Mouse (Mus musculus): Measurements from ENCODE around the gene Tnfsf13.

The Tnfsf13 gene

DNA sequence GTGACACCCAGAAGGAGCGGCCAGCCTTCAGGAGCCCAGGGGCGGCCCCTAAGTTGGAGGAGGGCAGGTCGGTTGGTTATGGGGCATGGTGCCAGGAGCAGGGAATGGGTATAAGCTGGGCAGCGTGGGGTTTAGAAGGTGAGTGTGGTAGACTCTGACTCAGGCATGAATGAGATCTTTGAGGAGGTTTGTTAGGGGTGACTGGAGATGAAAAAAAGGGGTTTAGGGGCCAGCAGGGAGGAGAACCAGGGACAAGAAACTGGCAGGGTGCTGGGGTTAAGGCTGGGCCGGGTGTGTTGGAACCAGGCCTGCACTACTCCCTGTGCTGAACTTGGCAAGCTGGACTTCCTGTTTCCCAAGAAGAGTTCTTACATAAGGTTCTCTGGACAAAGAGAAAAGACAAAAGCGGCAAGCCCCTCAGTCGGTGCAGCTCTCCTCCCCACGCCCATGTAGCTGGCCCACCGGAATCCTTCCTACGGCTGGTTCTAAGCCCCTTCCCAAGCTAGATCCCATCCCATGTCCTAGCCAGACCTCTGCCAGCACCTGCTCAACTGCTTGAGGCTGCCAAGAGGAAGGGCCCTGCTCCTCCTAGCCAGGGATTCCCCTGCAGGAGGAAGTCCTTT lies at the start of gene Tnfsf13:
Gene Tnfsf13, minus strand, starts transcription at position 259 of the 623 bp plus-strand sequence.
- DNase-seq: peak; percentile 87 to 94

DNA sequence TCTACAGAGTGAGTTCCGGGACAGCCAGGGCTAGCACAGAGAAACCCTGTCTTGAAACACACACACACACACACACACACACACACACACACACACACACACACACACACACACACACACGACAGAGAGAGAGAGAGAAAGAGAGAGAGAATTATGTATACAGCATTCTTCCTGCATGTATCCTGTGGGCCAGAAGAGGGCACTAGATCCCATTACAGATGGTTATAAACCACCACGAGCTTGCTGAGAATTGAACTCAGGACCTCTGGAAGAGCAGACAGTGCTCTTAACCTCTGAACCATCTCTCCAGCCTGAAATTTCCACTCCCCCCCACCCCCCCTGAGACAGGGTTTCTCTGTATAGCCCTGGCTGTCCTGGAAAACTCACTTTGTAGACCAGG lies 45.8 kb upstream of the Tnfsf13 start:
- DNase-seq: peak in 1 of 2 experiments; percentile 27

GRCm38 (mm10) chr11:69729063-69729462 lies 43.5 kb upstream of the Tnfsf13 start:
- DNase-seq: peak; percentile 51 to 80

DNA sequence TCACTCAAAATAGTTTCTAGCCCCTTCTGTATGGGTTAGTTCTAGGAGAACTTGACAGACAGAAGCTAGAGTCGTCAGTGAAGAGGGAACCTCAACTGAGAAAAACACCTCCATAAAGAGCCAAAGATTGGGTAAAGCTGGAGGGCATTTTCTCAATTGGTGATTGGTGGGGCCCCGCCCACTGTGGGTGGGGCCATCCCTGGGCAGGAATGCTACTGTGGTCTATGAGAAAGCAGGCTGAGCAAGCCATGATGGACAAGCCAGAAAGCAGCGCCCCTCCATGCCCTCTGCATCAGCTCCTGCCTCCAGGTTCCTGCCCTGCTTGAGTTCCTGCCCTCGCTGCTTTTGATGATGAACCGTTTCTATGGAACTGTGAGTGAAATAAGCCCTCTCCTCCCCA lies 40.4 kb upstream of the Tnfsf13 start:
- no peak for DNase-seq

DNA sequence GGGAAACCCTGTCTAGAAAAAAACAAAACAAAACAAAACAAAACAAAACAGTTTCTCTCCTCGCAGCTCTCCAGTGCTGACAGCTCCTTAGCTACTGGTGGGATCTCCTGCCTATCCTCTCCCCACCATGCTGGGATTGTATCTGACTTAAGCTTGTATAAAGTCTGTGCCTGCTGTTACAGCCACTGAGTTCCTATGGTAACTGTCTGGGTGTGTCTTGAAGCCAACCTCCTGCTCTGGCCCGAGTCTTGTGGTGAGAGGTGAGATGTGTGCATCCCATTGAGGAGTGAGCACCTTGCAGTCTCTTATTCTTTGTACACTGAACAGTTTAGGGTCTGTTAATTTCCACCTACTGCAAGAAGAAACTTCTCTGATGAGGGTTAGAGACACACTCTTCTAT lies 37.5 kb upstream of the Tnfsf13 start:
- DNase-seq: no peak

- DNase-seq: peak in 1 of 2 experiments; percentile 37
Observed at GRCm38 (mm10) chr11:69720852-69721251, 35.3 kb upstream of the Tnfsf13 start.

DNA sequence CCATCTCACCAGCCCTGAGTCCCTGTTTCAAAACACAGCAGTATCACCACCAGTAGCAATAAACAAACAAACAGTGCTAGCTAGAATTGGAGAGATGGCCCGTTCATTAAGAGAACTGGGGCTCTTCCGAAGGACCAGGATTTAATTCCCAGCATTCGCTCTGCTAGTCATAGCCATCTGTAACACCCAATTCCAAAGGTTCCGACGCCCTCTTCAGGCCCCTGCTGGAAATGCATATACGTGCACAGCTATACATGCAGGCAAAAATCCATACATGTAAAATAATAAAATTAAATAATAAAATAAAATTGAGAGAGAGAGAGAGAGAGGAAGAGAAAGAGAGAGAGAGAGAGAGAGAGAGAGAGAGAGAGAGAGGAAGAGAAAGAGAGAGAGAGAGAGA lies 33.8 kb upstream of the Tnfsf13 start:
- peak in 1 of 2 experiments; percentile 10 for DNase-seq

DNA sequence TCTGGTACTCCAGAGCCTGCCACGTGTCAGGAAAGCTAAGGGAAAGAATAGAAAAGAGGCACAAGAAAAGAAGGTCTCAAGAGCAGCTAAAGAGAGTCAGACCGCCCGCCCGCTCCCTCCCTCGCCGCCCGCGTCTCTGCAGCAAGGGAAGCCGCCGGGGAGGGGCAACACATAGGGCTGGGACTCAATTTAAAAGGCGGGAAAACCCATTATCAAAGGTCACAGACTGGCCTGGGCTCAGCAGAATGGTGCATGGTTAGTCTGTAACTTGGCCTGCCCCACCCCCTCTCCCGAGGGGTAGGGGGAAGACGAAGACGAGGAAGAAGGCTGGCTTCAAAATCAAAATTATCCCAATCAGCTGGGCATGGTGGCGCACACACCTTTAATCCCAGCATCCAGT lies 33.1 kb upstream of the Tnfsf13 start:
- DNase-seq: peak; percentile 35 to 70

GRCm38 (mm10) chr11:69716953-69717352 lies 31.4 kb upstream of the Tnfsf13 start:
- no peak for DNase-seq

GRCm38 (mm10) chr11:69715929-69716328 lies 30.3 kb upstream of the Tnfsf13 start:
- DNase-seq: peak in 1 of 2 experiments; percentile 17

DNA sequence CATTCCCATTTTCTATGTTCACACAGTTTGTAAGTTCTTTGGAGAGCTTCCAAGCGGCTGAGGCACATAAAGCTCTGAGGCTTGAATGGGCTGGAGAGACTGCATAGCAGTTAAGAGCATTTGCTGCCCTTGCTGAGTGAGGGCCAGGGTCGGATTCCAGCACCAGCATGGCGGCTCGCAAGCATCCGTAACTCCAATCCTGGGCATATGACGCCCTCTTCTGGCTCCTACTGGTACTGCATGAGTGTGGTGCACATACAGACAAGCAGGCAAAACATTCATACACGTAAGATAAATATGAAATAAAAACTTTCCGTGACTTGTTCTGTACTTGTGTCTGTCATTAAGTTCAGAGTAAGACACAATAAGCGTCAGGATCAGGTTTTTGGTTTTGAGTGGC lies 29.9 kb upstream of the Tnfsf13 start:
- peak; percentile 60 to 77 for DNase-seq

DNA sequence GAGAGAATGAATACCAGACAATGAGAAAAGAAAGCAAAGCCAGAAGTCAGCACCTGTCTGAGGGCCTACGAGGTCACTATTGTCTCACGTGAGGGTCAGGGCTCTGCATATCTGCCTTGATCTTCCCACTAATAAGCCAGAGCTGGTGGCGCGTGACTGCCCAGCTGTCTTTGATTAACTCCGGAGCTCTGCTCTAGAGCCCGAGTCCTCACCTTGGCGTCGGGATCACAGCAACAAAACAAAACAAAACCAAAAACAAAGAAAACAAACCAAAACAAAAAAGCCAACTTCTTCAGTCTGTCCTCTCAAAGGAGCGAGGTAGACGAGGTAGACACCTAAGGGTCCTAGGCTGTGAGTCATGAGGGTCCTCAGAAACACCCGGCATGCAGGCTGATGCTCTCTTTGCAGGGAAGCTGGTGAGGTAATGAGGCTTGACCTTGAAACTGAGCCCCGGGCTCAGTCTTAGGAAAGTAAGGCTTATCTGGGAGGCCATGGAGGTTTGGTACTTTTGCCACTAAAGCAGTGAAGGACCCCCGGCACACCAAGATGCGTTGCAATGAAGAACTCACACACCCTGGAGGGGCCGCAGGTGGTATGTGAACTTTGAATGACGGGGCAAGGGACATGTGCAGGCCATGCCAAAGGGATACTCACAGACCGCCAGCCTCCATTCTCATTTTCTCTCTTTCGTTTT lies 29.2 kb upstream of the Tnfsf13 start:
- DNase-seq: peak; percentile 82 to 88

DNA sequence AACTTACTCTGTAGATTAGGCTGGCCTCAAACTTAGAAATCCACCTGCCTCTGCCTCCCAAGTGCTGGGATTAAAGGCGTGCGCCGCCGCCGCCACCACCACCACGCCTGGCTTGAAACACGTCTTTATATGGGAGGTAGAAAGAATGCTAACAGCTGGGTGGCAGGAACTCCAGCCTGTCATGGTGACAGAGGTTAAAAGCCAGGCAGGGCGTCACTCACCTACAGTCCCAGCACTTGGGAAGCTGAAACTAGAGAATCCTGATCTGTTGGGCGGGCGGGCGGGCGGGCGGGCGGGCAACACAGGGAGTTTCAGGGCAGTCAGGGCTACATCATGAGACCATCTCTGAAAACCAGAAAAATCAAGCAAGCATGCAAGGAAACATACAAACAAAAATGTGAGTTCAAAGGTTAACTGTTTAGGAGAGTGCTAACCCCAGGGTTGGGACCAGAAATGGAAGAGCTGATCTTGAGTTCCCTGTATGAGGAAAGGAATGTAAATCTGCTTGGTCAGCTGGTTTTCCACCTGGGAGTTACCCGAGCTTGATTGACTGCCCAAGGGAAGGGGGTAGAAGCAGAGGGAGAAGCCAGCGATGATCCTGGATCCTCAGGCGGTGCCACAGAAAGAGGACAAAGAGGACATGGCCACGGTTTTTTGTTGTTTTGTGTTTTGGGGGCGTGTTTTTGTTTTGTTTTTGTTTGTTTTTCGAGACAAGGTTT lies 27.5 kb upstream of the Tnfsf13 start:
- peak; percentile 36 to 58 for DNase-seq

DNA sequence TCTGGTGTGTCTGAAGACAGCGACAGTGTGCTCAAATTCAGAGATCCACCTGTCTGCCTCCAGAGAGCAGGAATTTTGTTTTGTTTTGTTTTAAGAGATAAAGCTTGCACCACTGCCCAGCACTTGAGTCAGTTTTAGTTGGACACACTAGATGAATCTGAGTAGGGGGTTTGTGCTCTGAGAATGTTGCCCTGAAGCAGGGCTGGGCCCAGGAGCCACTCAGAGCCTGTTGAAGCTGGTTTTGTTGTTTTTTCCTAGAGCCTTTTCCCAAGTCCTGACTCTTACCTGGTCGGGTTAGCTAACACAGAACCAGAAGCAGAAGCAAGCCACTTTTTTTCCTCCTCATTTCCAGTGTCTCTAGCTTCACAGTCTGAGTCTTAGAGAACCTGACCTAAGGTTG lies 25.5 kb upstream of the Tnfsf13 start:
- no peak for DNase-seq

DNA sequence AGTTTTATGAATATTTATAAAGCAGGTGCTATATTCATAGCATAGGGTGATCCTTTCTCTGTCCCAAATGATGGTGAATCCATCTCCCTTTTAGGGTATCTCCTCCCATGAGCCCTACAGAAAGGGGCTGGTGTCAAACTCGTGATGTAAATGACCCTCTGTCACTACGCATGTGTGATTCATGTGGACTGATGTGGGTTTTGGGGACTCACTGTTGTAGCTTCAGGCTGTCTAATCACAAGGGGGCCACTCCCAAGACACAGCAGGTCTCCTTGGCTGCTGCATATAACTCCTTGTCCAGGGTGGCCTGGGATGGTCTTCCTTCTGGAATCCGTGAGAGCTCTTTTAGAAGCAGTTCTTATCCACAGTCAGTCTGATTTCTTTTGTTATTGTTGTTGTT lies 24.9 kb upstream of the Tnfsf13 start:
- no peak for DNase-seq

- DNase-seq: no peak
Observed at GRCm38 (mm10) chr11:69709554-69710446, 24.2 kb upstream of the Tnfsf13 start.

- DNase-seq: no peak
Observed at GRCm38 (mm10) chr11:69708614-69709265, 23.2 kb upstream of the Tnfsf13 start.

DNA sequence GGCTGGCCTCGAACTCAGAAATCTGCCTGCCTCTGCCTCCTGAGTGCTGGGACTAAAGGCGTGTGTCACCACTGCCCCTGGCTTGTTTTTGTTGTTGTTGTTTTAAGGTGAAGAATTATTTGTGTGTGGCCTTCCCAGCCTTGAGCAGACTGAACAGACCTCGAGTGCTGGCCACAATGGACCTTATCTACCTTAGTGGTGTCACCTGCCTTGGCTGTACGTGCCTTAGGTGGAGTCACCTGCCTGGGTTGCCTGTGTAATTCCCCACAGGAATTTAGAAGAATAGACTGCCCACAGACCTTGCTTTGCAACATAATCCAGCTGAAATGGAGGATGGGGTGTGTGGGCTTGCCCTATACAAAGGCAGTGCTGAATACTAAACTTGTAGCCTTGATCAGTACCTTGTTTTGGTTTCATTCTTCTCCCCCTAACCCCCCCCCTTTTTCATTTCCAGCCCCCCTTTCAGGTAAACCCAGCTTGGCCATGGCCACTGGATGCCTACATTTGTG lies 22.3 kb upstream of the Tnfsf13 start:
- no peak for DNase-seq

DNA sequence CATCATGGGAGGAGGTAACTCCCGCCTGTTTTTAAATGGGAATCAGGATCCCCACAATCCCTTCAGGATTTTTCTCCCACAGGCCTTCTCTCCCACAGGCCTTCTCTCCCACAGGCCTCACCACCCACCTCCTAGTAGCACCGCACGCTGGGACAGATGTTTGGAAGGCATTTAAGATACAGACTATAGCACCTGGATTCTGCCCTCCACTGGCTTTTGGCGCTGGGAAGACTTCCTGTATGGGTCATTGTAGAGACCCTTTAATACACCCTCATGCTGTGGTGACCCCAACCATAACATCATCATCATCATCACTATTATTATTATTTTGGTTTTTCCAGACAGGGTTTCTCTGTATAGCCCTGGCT lies 21.9 kb upstream of the Tnfsf13 start:
- DNase-seq: no peak

DNA sequence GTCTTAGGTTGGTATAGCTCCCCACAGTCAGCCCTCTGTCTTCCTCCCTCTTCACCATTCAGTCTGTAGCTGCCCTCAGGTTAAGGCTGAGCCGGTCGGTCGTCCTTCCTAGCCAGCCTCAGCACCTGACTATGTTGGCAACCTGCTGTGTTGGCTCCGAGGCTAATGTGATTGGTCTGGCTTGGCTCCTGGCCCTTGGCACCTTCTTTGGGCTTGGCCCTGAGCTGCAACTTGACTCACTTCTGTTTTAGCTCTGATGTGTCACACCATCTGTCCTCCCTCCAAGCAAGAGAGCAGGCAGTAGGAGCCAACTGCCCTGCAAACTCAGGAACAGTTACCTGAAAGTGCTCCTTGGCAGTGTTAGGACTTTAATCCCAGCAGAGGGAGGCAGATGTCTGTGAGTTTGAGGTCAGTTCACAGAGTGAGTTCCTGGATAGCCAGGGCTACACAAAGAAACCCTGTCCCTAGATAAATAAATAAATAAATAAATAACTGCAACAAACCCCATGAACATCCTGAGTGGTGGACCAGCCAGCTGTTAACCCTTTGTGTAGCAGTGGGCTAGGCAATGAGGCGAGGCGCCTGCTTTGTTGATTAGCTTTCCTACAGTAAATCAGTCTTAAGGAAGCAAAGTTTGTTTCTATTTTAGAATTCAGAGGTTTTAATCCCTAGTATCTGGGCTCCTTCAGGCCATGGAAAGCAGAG lies 21.3 kb upstream of the Tnfsf13 start:
- peak; percentile 86 to 93 for DNase-seq

- DNase-seq: no peak
Observed at GRCm38 (mm10) chr11:69704613-69705010, 19.0 kb upstream of the Tnfsf13 start.

All from kidney, postnatal 25 days (tissue).